Mouse (Mus musculus): ENCODE measurements around the gene Arhgef11. TPM values are rescaled to one million over a fixed set of nuclear protein-coding genes. Genes with fewer than 3 reads are reported as not detected.

Gene Arhgef11
- total and polyA plus RNA-seq, 3 experiments: 2.0 to 4.9 TPM; not detected in 1

Other genes starting within 250 kb of the Arhgef11 start
- gene Fcrl1, start 241.2 kb upstream of the Arhgef11 start, total RNA-seq (2012; rRNA removed): not detected in 2 replicates
- under 1 TPM in 1 of 2 experiments, not detected in 1; 0.07 TPM for gene Fcrl1, start 241.2 kb upstream of the Arhgef11 start, polyA plus RNA-seq (2012; ENCODE audit: insufficient read depth in 1 of 2, insufficient read length in 2 of 2, low read depth in 1 of 2, low replicate concordance in 2 of 2, missing spikeins in 1 of 2)
- gene Fcrl5, start 181.8 kb upstream of the Arhgef11 start, total RNA-seq (2012; rRNA removed): not detected in 2 replicates
- under 1 TPM in 1 of 2 experiments, not detected in 1; 0.03 TPM for gene Fcrl5, start 181.8 kb upstream of the Arhgef11 start, polyA plus RNA-seq (2012; ENCODE audit: insufficient read depth in 1 of 2, insufficient read length in 2 of 2, low read depth in 1 of 2, low replicate concordance in 2 of 2, missing spikeins in 1 of 2)
- 5.8 and 7.4 TPM in 2 replicates for gene Etv3, start 92.2 kb upstream of the Arhgef11 start, total RNA-seq (2012; rRNA removed)
- 10 to 100 TPM in 1 of 2 experiments, not detected in 1; 10.4 TPM for gene Etv3, start 92.2 kb upstream of the Arhgef11 start, polyA plus RNA-seq (2012; ENCODE audit: insufficient read depth in 1 of 2, insufficient read length in 2 of 2, low read depth in 1 of 2, low replicate concordance in 2 of 2, missing spikeins in 1 of 2)
- 0.04 TPM in 1 of 2 replicates, not detected in the other for gene Lrrc71, start 131.1 kb downstream of the Arhgef11 start, total RNA-seq (2012; rRNA removed)
- gene Lrrc71, start 131.1 kb downstream of the Arhgef11 start, polyA plus RNA-seq (2012; ENCODE audit: insufficient read depth in 1 of 2, insufficient read length in 2 of 2, low read depth in 1 of 2, low replicate concordance in 2 of 2, missing spikeins in 1 of 2): not detected
- not detected in 2 replicates for gene Ntrk1, start 177.6 kb downstream of the Arhgef11 start, total RNA-seq (2012; rRNA removed)
- gene Ntrk1, start 177.6 kb downstream of the Arhgef11 start, polyA plus RNA-seq (2012; ENCODE audit: insufficient read depth in 1 of 2, insufficient read length in 2 of 2, low read depth in 1 of 2, low replicate concordance in 2 of 2, missing spikeins in 1 of 2): not detected
- gene Insrr, start 179.4 kb downstream of the Arhgef11 start, total RNA-seq (2012; rRNA removed): 0.62 and 0.77 TPM in 2 replicates
- gene Insrr, start 179.4 kb downstream of the Arhgef11 start, polyA plus RNA-seq (2012; ENCODE audit: insufficient read depth in 1 of 2, insufficient read length in 2 of 2, low read depth in 1 of 2, low replicate concordance in 2 of 2, missing spikeins in 1 of 2): 1 to 10 TPM in 1 of 2 experiments, not detected in 1; 3.7 TPM
- gene Pear1, start 206.7 kb downstream of the Arhgef11 start, total RNA-seq (2012; rRNA removed): 0.16 and 0.35 TPM in 2 replicates
- 1 to 10 TPM in 1 of 2 experiments, not detected in 1; 1.0 TPM for gene Pear1, start 206.7 kb downstream of the Arhgef11 start, polyA plus RNA-seq (2012; ENCODE audit: insufficient read depth in 1 of 2, insufficient read length in 2 of 2, low read depth in 1 of 2, low replicate concordance in 2 of 2, missing spikeins in 1 of 2)
- gene Sh2d2a, start 229.2 kb downstream of the Arhgef11 start, total RNA-seq (2012; rRNA removed): not detected in 2 replicates
- not detected for gene Sh2d2a, start 229.2 kb downstream of the Arhgef11 start, polyA plus RNA-seq (2012; ENCODE audit: insufficient read depth in 1 of 2, insufficient read length in 2 of 2, low read depth in 1 of 2, low replicate concordance in 2 of 2, missing spikeins in 1 of 2)